Mouse (Mus musculus) heart, postnatal 0 days (tissue): ENCODE data around the gene Tab2. TPM values are rescaled to one million over a fixed set of nuclear protein-coding genes. Genes with fewer than 3 reads are reported as not detected.
"Not testable (repeated sequence)": the region's sequence is repeated elsewhere in the genome, so short reads cannot be mapped to it uniquely, and the experiment has no call there.

Experiments
- ATAC-seq: fragments of 200-750 bp; cut with Nextera tagmentation; 2 replicates; pipeline ENCODE4 v1.8.0; 2017; ENCODE audit warnings: low read depth, moderate number of reproducible peaks, moderate library complexity; ENCODE audit not compliant: insufficient read depth
- DNase-seq: peaks from one replicate; pipeline ENCODE4 v3.0.0-alpha.2; 2016; ENCODE audit warnings: low spot score
- H3K27ac ChIP-seq: fragments of 300-500 bp; sonication (generic); 2 replicates; pipeline ENCODE4 v1.5.1; 2014; ENCODE audit warnings: low read depth, mild to moderate bottlenecking
- H3K27me3 ChIP-seq: fragments of 300-500 bp; sonication (generic); 2 replicates; pipeline ENCODE4 v1.6.1; 2014; ENCODE audit warnings: low read length, mixed read lengths; ENCODE audit not compliant: control insufficient read depth, insufficient read depth
- H3K36me3 ChIP-seq: fragments of 300-500 bp; sonication (generic); replicated peaks from 2 replicates; pipeline ENCODE4 v1.6.1; 2014; ENCODE audit warnings: low read length, mixed read lengths; ENCODE audit not compliant: control insufficient read depth, insufficient read depth
- H3K4me1 ChIP-seq: fragments of 300-500 bp; sonication (generic); 2 replicates; pipeline ENCODE4 v1.6.1; 2014; ENCODE audit warnings: antibody characterized with exemption; ENCODE audit not compliant: control insufficient read depth, insufficient read depth
- H3K4me2 ChIP-seq: fragments of 300-500 bp; sonication (generic); 2 replicates; pipeline ENCODE4 v1.6.1; 2014; ENCODE audit warnings: low read depth, mild to moderate bottlenecking, low read length, moderate library complexity
- H3K4me3 ChIP-seq: fragments of 300-500 bp; sonication (generic); 2 replicates; pipeline ENCODE4 v1.5.1; 2014; ENCODE audit warnings: low read depth, low read length
- H3K9ac ChIP-seq: fragments of 300-500 bp; sonication (generic); replicated peaks from 2 replicates; pipeline ENCODE4 v1.6.1; 2014; ENCODE audit warnings: low read depth, low read length, mixed read lengths
- H3K9me3 ChIP-seq: fragments of 300-500 bp; sonication (generic); replicated peaks from 2 replicates; pipeline ENCODE4 v1.6.1; 2016; ENCODE audit warnings: low read length; ENCODE audit not compliant: control insufficient read depth
- CTCF ChIP-seq: IDR thresholded peaks from 2 replicates; pipeline ENCODE4 v1.5.1; 2016; ENCODE audit warnings: antibody characterized with exemption, control low read depth, low read depth
- EP300 ChIP-seq: IDR thresholded peaks from 2 replicates; pipeline ENCODE4 v1.6.1; 2016; ENCODE audit warnings: antibody characterized with exemption, low read depth
- WGBS: fragments of 180-500 bp; shearing (Covaris S2); extraction: QIAGEN DNeasy Blood & Tissue Kit; methylation state at CpG from one replicate; pipeline ENCODE4 v1.1.7; 2014; 5-methylcytosine and 5-hydroxymethylcytosine counted together
- polyA plus RNA-seq: library from polyadenylated mRNA; unstranded; fragments of >200 nt; fragmentation: Nextera tagmentation; extraction: Ambion mirVana; gene quantifications from 2 replicates; pipeline ENCODE4 v1.2.1, GENCODE M21; 2015
- total RNA-seq: library from RNA; depleted of rRNA; stranded (reverse); fragments of >200 nt; gene quantifications from 2 replicates; pipeline ENCODE4 v1.2.3, GENCODE M21; 2014; ENCODE audit warnings: low replicate concordance

Gene Tab2
- total and polyA plus RNA-seq, 2 experiments from 2014 or later: 14.3 to 71.6 TPM

DNA sequence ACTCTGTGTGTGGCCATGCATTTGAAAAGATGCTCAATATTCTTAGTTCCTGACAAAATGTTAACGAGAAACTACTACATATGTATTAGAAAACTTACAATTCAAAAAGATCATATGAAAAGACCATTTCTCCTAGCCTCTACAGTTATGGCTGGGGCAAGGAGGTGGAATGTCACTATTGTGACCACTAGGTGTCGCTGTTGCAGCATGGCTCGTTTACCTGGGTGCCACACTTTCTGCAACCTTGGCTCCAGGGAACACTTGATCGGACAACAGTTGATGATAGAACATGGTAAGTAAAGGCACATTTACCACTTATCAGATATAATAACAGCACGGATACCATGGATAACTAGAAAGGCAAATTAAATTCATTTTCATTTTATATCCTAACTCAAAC is 72.5 kb downstream of the Tab2 start:
- Histone ChIP-seq H3K9ac (no peak overlapping the region), H3K4me2 (no peak overlapping the region), H3K4me1 (no peaks in the 10 kb centered on the region), H3K9me3 (no peaks in the 10 kb centered on the region), H3K27ac (no peak overlapping the region), H3K4me3 (no peak overlapping the region), H3K36me3 (no peaks in the 10 kb centered on the region), H3K27me3 (no peaks in the 10 kb centered on the region)
- DNase-seq (peak; percentile 70), ATAC-seq (peak; percentile 68)
- TF ChIP-seq EP300 (no peak), CTCF (peak; percentile 100)
- 4% methylated on average over 5 of the region's 5 CpGs for WGBS

DNA sequence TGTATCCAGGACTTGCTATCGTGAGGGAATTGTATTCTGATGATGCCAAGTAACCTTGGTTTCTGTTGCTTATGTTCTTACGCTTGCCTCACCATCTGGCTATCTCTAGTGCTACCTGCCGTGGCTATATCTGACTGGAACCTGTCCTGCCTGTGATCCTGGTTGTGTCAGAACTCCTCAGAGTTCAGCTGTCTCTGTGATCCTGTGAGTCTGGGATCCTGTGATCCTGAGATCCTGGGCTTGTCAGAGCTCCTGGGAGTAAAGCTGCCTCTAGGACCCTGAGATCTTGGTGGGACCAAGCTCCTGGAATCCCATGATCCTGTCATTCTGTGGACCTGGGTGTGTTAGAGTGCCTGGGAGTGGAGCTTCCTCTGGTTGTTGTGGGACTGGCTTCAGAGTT is 74.1 kb downstream of the Tab2 start:
- TF ChIP-seq EP300: no peak
- TF ChIP-seq CTCF: no peak
- Histone ChIP-seq H3K27me3 (no peaks in the 10 kb centered on the region), H3K4me3 (no peak overlapping the region), H3K36me3 (no peaks in the 10 kb centered on the region), H3K4me1 (no peaks in the 10 kb centered on the region), H3K27ac (no peak overlapping the region), H3K9me3 (no peaks in the 10 kb centered on the region), H3K9ac (no peak overlapping the region), H3K4me2 (no peak overlapping the region)
- WGBS: 76% methylated on average over 3 of the region's 3 CpGs
- no peak for DNase-seq
- no peak for ATAC-seq

DNA sequence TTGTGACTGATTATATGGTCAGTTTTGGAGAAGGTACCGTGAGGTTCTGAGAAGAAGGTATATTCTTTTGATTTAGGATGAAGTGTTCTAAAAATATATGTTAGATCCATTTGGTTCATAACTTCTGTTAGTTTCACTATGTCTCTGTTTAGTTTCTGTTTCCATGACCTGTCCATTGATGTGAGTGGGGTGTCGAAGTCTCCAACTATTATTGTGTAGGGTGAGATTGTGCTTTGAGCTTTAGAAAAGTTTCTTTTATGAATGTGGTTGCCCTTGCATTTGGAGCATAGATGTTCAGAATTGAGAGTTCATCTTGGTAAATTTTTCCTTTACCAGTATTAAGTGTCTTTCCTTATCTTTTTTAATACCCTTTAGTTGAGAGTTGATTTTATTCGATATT is 75.7 kb downstream of the Tab2 start:
- H3K9me3 ChIP-seq: not testable (repeated sequence)

DNA sequence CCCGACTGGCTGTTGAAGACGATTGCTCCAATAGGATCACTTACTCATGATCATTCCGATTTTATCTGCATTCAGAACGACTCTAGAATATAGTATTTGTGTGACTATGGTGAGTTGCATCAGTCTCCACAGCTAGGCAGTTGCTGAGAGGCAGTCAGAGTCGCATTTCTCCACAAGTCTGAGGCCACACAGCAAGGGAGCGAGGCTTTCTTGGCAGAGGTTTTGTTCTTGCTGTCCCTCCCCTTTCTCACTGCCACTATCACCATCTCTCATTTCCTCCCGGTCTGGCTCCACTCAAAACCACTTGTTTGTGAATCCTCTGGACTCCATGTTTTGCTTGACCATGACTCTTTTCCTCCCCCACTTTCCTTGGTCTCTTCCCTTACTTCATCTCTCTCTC is 81.8 kb downstream of the Tab2 start:
- ATAC-seq: no peak
- Histone ChIP-seq H3K4me2 (no peak overlapping the region), H3K36me3 (no peaks in the 10 kb centered on the region), H3K4me3 (no peak overlapping the region), H3K27me3 (no peaks in the 10 kb centered on the region), H3K27ac (no peak overlapping the region), H3K9me3 (no peaks in the 10 kb centered on the region), H3K9ac (no peak overlapping the region), H3K4me1 (no peaks in the 10 kb centered on the region; the same call in 1 of the 2 replicates)
- DNase-seq: no peak
- TF ChIP-seq CTCF (no peak), EP300 (no peak)
- WGBS: 63% methylated on average over 7 of the region's 7 CpGs

More for the DNA sequence above, 75.7 kb downstream of the Tab2 start:
- not testable (repeated sequence) for H3K4me1 ChIP-seq, H3K9ac ChIP-seq, H3K27me3 ChIP-seq, DNase-seq, H3K36me3 ChIP-seq, H3K4me3 ChIP-seq, H3K27ac ChIP-seq, H3K4me2 ChIP-seq, ATAC-seq
- 80% methylated on average over 3 of the region's 3 CpGs for WGBS

DNA sequence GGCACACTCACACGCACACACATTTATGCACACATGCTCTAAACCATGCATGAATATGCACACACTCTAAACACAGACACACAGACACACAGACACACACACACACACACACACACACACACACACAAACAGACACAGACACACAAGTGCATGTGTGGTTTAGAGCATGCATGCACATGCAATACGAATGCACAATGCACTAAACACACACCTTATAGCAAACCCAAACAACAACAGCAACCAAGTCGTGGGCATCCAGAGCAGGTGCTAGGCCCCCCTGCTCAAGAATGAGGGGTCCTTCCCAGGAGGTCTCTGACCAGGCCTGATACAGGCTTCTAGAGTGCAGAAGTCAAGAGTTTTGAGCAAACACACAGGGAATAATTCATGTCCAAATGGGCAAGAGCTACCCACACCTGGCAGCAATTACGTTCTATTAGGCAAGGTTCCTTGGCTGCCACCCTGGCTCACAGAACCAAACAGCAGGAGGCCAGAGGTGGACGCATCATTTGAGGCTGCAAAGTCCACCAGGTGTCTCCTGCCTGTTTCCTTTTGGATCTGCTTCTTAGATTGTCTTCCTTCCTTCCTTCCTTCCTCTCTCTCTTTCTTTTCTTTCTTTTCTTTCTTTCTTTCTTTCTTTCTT is 84.5 kb downstream of the Tab2 start:
- H3K36me3 ChIP-seq: no peaks in the 10 kb centered on the region
- 93% methylated on average over 5 of the region's 5 CpGs for WGBS
- H3K27ac ChIP-seq: no peak overlapping the region
- no peaks in the 10 kb centered on the region for H3K9me3 ChIP-seq
- TF ChIP-seq CTCF (no peak), EP300 (no peak)
- H3K4me2 ChIP-seq: no peak overlapping the region
- no peak overlapping the region for H3K4me3 ChIP-seq
- ATAC-seq: no peak
- DNase-seq: no peak
- H3K9ac ChIP-seq: no peak overlapping the region
- H3K27me3 ChIP-seq: peaks cover 17% of the 10 kb centered on the region
- peaks cover 4% of the 10 kb centered on the region; the same call in 1 of the 2 replicates for H3K4me1 ChIP-seq
